Mouse (Mus musculus) heart, embryonic 16.5 days (tissue): Measurements from ENCODE around the gene Ap1g2. TPM values are rescaled to one million over a fixed set of nuclear protein-coding genes. Genes with fewer than 3 reads are reported as not detected.

Experiments
- ATAC-seq: fragments of 200-750 bp; cut with Nextera tagmentation; replicated peaks from 2 replicates; pipeline ENCODE4 v1.8.0; 2017; ENCODE audit warnings: moderate number of reproducible peaks; ENCODE audit not compliant: insufficient read depth, low FRiP score; ENCODE audit errors: extremely low read depth
- H3K27ac ChIP-seq: fragments of 300-500 bp; sonication (generic); 2 replicates; pipeline ENCODE4 v1.5.1; 2014; ENCODE audit warnings: mild to moderate bottlenecking, low read length, control low read depth, moderate library complexity
- H3K27me3 ChIP-seq: fragments of 300-500 bp; sonication (generic); 2 replicates; pipeline ENCODE4 v1.6.1; 2014; ENCODE audit warnings: low read length, mixed read lengths; ENCODE audit not compliant: control insufficient read depth, insufficient read depth
- H3K36me3 ChIP-seq: fragments of 300-500 bp; sonication (generic); 2 replicates; pipeline ENCODE4 v1.6.1; 2014; ENCODE audit not compliant: control insufficient read depth, insufficient read depth
- H3K4me1 ChIP-seq: fragments of 300-500 bp; sonication (generic); 2 replicates; pipeline ENCODE4 v1.6.1; 2014; ENCODE audit warnings: low read length, mixed read lengths; ENCODE audit not compliant: control insufficient read depth, insufficient read depth
- H3K4me2 ChIP-seq: fragments of 300-500 bp; sonication (generic); 2 replicates; pipeline ENCODE4 v1.6.1; 2014; ENCODE audit warnings: low read depth, mild to moderate bottlenecking, control low read depth, low read length
- H3K4me3 ChIP-seq: fragments of 300-500 bp; sonication (generic); 2 replicates; pipeline ENCODE4 v1.5.1; 2014; ENCODE audit warnings: mild to moderate bottlenecking, control low read depth, low read length
- H3K9ac ChIP-seq: fragments of 300-500 bp; sonication (generic); 2 replicates; pipeline ENCODE4 v1.6.1; 2014; ENCODE audit warnings: low read length, control low read depth
- H3K9me3 ChIP-seq: fragments of 300-500 bp; sonication (generic); replicated peaks from 2 replicates; pipeline ENCODE4 v1.6.1; 2016; ENCODE audit warnings: low read length; ENCODE audit not compliant: control insufficient read depth
- WGBS: fragments of 180-500 bp; shearing (Covaris S2); extraction: QIAGEN DNeasy Blood & Tissue Kit; methylation state at CpG from one replicate; pipeline ENCODE4 v1.1.7; 2014; 5-methylcytosine and 5-hydroxymethylcytosine counted together
- polyA plus RNA-seq: library from polyadenylated mRNA; unstranded; fragments of >200 nt; fragmentation: Nextera tagmentation; extraction: Ambion mirVana; gene quantifications from 2 replicates; pipeline ENCODE4 v1.2.1, GENCODE M21; 2015

The Ap1g2 gene
- polyA plus RNA-seq, 1 experiment from 2014 or later = 14.2 TPM

GRCm38 (mm10) chr14:55106990-55107389, 597 bp upstream of the Ap1g2 start:
- peaks cover 12% of the 10 kb centered on the region for H3K4me1 ChIP-seq
- no peaks in the 10 kb centered on the region for H3K36me3 ChIP-seq
- peaks cover 34% of the 10 kb centered on the region for H3K27me3 ChIP-seq
- no peak overlapping the region; the same call in 1 of the 2 replicates for H3K9ac ChIP-seq
- no peak for ATAC-seq
- no peak overlapping the region for H3K27ac ChIP-seq
- H3K4me2 ChIP-seq = no peak overlapping the region
- WGBS = 79% methylated on average over 8 of the region's 8 CpGs
- no peaks in the 10 kb centered on the region for H3K9me3 ChIP-seq
- H3K4me3 ChIP-seq = no peak overlapping the region

DNA sequence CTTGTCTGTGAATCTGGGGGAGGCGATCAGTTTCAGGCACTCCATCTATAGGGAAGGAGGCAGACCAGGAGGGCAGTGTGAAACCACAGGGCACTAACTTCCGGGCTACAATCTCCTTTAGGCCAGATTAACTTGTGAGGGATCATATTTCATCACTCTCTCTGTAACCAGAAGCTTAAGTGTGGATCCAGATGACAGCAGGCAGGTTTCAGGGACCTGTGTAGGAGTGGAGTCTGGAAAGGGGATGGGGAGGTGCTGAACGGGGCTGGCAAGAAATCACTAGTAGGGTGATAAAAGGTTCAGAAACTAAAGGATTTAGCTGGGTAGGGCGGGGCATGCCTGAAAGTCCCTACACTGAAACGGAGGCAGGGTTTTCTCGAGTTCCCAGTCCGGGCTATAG, 1.0 kb downstream of the Ap1g2 start:
- no peak for ATAC-seq
- peak overlapping the region; percentile 94 for H3K4me2 ChIP-seq
- no peaks in the 10 kb centered on the region for H3K9me3 ChIP-seq
- H3K36me3 ChIP-seq = no peaks in the 10 kb centered on the region
- no peak overlapping the region for H3K27ac ChIP-seq
- H3K27me3 ChIP-seq = peaks cover 20% of the 10 kb centered on the region
- WGBS = 9% methylated on average over 7 of the region's 7 CpGs
- peak overlapping the region; percentile 83 for H3K9ac ChIP-seq
- H3K4me1 ChIP-seq = peaks cover 12% of the 10 kb centered on the region
- peak overlapping the region; percentile 71 for H3K4me3 ChIP-seq

DNA sequence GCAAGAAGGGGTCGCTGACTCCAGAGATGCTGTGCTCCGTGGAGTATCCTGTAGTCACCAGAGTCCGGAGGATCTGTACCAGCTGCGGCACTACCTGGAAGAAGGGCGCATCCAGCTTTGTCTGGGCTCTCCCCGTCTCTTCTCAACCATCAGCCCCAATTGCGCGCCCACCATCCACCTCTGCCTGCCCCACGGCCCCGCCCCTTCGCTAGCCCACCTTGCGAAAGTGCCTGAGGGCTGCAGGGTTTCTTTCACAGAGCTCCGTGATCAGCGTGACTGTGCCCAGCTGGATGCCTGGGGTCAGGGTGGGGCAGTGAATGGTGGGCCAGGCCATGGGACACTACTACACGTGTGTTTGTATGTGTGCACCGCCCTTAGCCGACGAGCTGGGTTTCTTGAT, 2.0 kb downstream of the Ap1g2 start:
- WGBS = 86% methylated on average over 18 of the region's 18 CpGs
- ATAC-seq = no peak

GRCm38 (mm10) chr14:55102253-55102785, 4.1 kb downstream of the Ap1g2 start:
- 79% methylated on average over 15 of the region's 15 CpGs for WGBS
- no peak overlapping the region for H3K4me2 ChIP-seq
- peaks cover 14% of the 10 kb centered on the region for H3K4me1 ChIP-seq
- ATAC-seq = no peak
- peaks cover 8% of the 10 kb centered on the region for H3K36me3 ChIP-seq
- H3K27ac ChIP-seq = no peak overlapping the region
- H3K9me3 ChIP-seq = no peaks in the 10 kb centered on the region
- peaks cover 1% of the 10 kb centered on the region for H3K27me3 ChIP-seq
- H3K4me3 ChIP-seq = no peak overlapping the region
- no peak overlapping the region for H3K9ac ChIP-seq

More for the DNA sequence above, 2.0 kb downstream of the Ap1g2 start:
- H3K36me3 ChIP-seq = no peaks in the 10 kb centered on the region
- H3K9me3 ChIP-seq = no peaks in the 10 kb centered on the region
- no peak overlapping the region for H3K4me3 ChIP-seq
- H3K27me3 ChIP-seq = peaks cover 10% of the 10 kb centered on the region
- no peak overlapping the region for H3K4me2 ChIP-seq
- no peak overlapping the region for H3K27ac ChIP-seq
- H3K4me1 ChIP-seq = peaks cover 12% of the 10 kb centered on the region
- no peak overlapping the region for H3K9ac ChIP-seq

DNA sequence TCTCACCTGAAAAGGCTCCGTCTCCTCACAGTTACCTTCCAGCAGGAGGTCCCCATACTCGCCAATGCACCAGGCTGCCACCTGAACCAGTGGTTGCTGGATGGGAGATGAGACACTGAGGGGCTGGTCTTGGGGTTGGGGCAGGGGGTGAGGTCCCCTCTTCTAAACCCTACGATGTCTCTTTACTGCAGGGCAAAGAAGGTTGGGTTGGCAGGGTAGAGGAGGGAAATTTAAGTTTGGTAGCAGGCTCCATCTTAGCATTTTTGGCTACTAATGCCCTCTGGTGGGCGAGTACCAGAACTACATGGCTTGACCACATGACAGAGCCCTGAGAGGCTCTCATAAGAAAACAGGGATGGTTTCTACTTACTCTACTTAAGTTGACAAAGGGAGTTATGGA, 4.8 kb downstream of the Ap1g2 start:
- no peak for ATAC-seq
- Histone ChIP-seq H3K9me3 (no peaks in the 10 kb centered on the region), H3K27ac (no peak overlapping the region), H3K27me3 (no peaks in the 10 kb centered on the region), H3K4me2 (no peak overlapping the region), H3K4me1 (peaks cover 13% of the 10 kb centered on the region), H3K36me3 (peaks cover 8% of the 10 kb centered on the region), H3K9ac (no peak overlapping the region), H3K4me3 (no peak overlapping the region)
- WGBS = 49% methylated on average over 4 of the region's 4 CpGs

DNA sequence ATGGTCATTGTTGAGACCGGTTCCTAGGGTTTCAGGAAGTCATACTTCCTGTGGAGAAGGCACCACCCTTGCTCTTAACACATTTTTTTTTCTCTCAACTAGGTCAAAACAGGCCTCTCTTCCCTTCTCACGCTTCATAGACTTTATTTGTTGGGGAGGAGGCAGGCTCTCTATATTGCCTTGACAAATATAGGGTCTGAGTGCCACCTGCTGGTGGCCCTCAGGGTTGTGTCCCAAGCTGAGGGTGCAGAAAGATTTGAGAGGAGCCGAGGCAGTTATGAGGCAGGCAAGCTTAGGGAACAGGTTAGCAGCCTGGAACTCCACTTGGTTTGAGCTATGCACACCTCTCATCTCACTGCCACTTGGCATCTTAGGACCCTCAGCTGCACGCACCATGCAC, 8.3 kb downstream of the Ap1g2 start:
- peak overlapping the region; percentile 28; the same call in 1 of the 2 replicates for H3K4me2 ChIP-seq
- no peak overlapping the region for H3K9ac ChIP-seq
- peaks cover 15% of the 10 kb centered on the region for H3K4me1 ChIP-seq
- no peaks in the 10 kb centered on the region for H3K27me3 ChIP-seq
- no peak for ATAC-seq
- WGBS = 60% methylated on average over 4 of the region's 4 CpGs
- no peaks in the 10 kb centered on the region for H3K9me3 ChIP-seq
- peaks cover 8% of the 10 kb centered on the region for H3K36me3 ChIP-seq
- H3K27ac ChIP-seq = peak overlapping the region; percentile 72; the same call in 1 of the 2 replicates
- H3K4me3 ChIP-seq = no peak overlapping the region

GRCm38 (mm10) chr14:55097646-55098045, 8.7 kb downstream of the Ap1g2 start:
- Histone ChIP-seq H3K27me3 (no peaks in the 10 kb centered on the region), H3K36me3 (peaks cover 8% of the 10 kb centered on the region), H3K4me1 (peaks cover 15% of the 10 kb centered on the region), H3K4me2 (peak overlapping the region; percentile 28; the same call in 1 of the 2 replicates), H3K27ac (peak overlapping the region; percentile 72), H3K9me3 (no peaks in the 10 kb centered on the region), H3K9ac (no peak overlapping the region), H3K4me3 (no peak overlapping the region)
- ATAC-seq = no peak
- 65% methylated on average over 10 of the region's 10 CpGs for WGBS

DNA sequence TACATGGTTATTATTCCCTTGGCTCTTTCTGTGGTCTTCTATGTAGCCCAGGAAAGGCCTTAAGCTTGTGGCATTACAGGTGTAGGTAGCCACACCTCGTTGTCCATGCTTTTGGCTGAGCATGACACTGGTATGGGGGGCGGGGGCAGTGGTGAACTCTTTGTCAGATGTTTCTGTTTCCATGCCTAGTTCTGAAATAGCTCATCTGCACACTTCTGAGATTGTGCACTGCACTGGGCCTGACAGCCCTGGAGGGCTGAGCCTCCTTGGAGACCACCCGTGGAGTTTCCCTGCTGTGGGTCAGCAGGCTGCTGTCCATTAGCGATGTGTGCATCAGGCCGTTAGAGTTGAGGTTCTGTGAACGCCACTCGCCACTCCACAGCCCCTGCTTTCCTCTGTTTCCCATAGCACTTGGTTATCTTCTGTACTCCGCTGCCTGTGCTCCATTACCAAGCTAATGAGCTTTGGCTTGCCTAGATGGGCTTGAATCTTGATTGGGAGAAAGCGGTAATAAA, 9.8 kb downstream of the Ap1g2 start:
- H3K9me3 ChIP-seq = no peaks in the 10 kb centered on the region
- no peak overlapping the region for H3K27ac ChIP-seq
- no peak overlapping the region for H3K4me3 ChIP-seq
- H3K4me1 ChIP-seq = peaks cover 15% of the 10 kb centered on the region
- no peak for ATAC-seq
- WGBS = 55% methylated on average over 9 of the region's 9 CpGs
- peaks cover 8% of the 10 kb centered on the region for H3K36me3 ChIP-seq
- no peak overlapping the region for H3K9ac ChIP-seq
- no peak overlapping the region for H3K4me2 ChIP-seq
- no peaks in the 10 kb centered on the region for H3K27me3 ChIP-seq

- Histone ChIP-seq H3K27me3 (no peaks in the 10 kb centered on the region), H3K36me3 (peaks cover 8% of the 10 kb centered on the region), H3K9ac (peak overlapping the region; percentile 87), H3K27ac (no peak overlapping the region), H3K4me2 (peak overlapping the region; percentile 91), H3K9me3 (no peaks in the 10 kb centered on the region), H3K4me1 (peaks cover 21% of the 10 kb centered on the region), H3K4me3 (peak overlapping the region; percentile 90)
- no peak for ATAC-seq
- WGBS = 71% methylated on average over 12 of the region's 12 CpGs
Measured at GRCm38 (mm10) chr14:55095671-55096070, 10.7 kb downstream of the Ap1g2 start.
